Mouse (Mus musculus) CH12.LX (cell line): ENCODE measurements around the gene Shld2.

ENCODE experiments used
- CTCF ChIP-seq, 2 experiments: IDR thresholded peaks in 1 of 2; conservative IDR thresholded peaks in 1 of 2; 2 replicates each; pipeline ENCODE4 v1.5.1; 2011 to 2012; ENCODE audit warnings: low read depth in 2 of 2, low read length in 2 of 2, improper control_type of control experiment in 1 of 2, inconsistent platforms in 1 of 2, mild to moderate bottlenecking in 1 of 2, moderate library complexity in 1 of 2
- EP300 ChIP-seq: IDR thresholded peaks from 2 replicates; pipeline ENCODE4 v1.6.1; 2011; ENCODE audit warnings: low read length, improper control_type of control experiment
- MAFK ChIP-seq: IDR thresholded peaks from 2 replicates; pipeline ENCODE4 v1.6.1; 2011; ENCODE audit warnings: low read length, improper control_type of control experiment; ENCODE audit not compliant: insufficient replicate concordance

- no peak for TF ChIP-seq MAFK
- TF ChIP-seq EP300 = no peak
- no peak for TF ChIP-seq CTCF (conservative IDR thresholded peaks at IDR 0.05 in 1 of 2, IDR thresholded peaks at IDR 0.05 in 1 of 2; ENCODE audit: low read depth in 2 of 2, low read length in 2 of 2)
Observed at GRCm38 (mm10) chr14:34252470-34253145, 57.7 kb downstream of the Shld2 start.
